12 mouse cellular contexts compared by ENCODE assay signal in the genomic region with DNA sequence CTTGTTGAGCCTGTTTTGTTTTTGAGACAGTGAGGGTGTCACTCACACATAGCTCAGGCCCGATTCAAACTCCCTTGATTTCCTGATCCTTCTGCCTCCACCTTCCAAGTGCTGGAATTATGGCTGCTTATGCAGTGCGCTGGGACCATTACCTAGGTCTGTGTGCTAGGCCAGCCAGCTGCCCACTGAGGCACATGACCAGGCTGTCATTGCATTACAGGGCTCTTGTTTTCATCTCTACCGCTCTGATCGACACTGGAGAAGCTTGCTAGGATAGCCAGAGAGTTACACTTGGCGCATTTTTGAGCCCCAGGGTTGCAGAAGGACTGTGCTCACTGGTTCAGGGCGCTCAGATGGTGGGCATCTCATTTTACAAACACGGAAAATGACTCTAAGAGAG. TPM values are rescaled to one million over a fixed set of nuclear protein-coding genes. Genes with fewer than 3 reads are reported as not detected.
DNase-seq lines count a peak whose midpoint lies in the region; ATAC-seq lines count a peak whose summit lies in the region.
"Had no signal": no experiment of that assay in that cellular context is flagged by ENCODE, and none has a peak within 500 bp of the region (broad histone marks: within the 10 kb centered on the region; RNA-seq: fewer than 3 reads in every experiment).

No protein-coding gene starts in this region.

- H3K27ac ChIP-seq in heart, embryonic 13.5 days (replicated peaks): no peak overlapping the region
- no peak overlapping the region for H3K27ac ChIP-seq in midbrain, embryonic 10.5 days (replicated peaks)
- H3K27ac ChIP-seq in midbrain, embryonic 11.5 days (ENCODE audit: low read depth, low read length): no peak overlapping the region
- H3K27ac ChIP-seq in limb, embryonic 15.5 days: no peak overlapping the region
- H3K27ac ChIP-seq: liver, embryonic 14.5 days had no signal

- intact Hi-C loops in left cerebral cortex, postnatal 4 days (cut with DNase I): no loop called here

- no peak overlapping the region for H3K4me2 ChIP-seq in heart, embryonic 13.5 days
- no peak overlapping the region for H3K4me2 ChIP-seq in midbrain, embryonic 11.5 days
- peak overlapping the region; percentile 7; the same call in 1 of the 2 replicates for H3K4me2 ChIP-seq in limb, embryonic 15.5 days

- no peaks in the 10 kb centered on the region for H3K36me3 ChIP-seq in heart, embryonic 13.5 days
- no peaks in the 10 kb centered on the region for H3K36me3 ChIP-seq in midbrain, embryonic 10.5 days
- no peaks in the 10 kb centered on the region for H3K36me3 ChIP-seq in midbrain, embryonic 11.5 days (ENCODE audit: control insufficient read depth, insufficient read depth, low read length)
- no peaks in the 10 kb centered on the region for H3K36me3 ChIP-seq in limb, embryonic 15.5 days

- DNase-seq in heart, adult 18-20 months: no peak
- no peak for DNase-seq in midbrain, embryonic 10.5 days (ENCODE audit: low spot score)
- no peak for DNase-seq in midbrain, embryonic 11.5 days (ENCODE audit: low spot score, missing footprints)
- DNase-seq in adrenal gland, postnatal 25 days: no peak
- no peak for DNase-seq in left cerebral cortex, postnatal 4 days
- no peak for DNase-seq in cerebellum, postnatal 4 days (ENCODE audit: low spot score in 2 of 2)
- DNase-seq: cerebellum, adult 11 months had no signal

- peaks cover 6% of the 10 kb centered on the region for H3K4me1 ChIP-seq in heart, embryonic 13.5 days
- peaks cover 5% of the 10 kb centered on the region; the same call in 1 of the 2 replicates for H3K4me1 ChIP-seq in midbrain, embryonic 10.5 days
- H3K4me1 ChIP-seq in midbrain, embryonic 11.5 days (ENCODE audit: control insufficient read depth, insufficient read depth, low read length): no peaks in the 10 kb centered on the region
- peaks cover 20% of the 10 kb centered on the region for H3K4me1 ChIP-seq in limb, embryonic 15.5 days

- H3K9ac ChIP-seq in heart, embryonic 13.5 days: no peak overlapping the region
- no peak overlapping the region for H3K9ac ChIP-seq in midbrain, embryonic 11.5 days (ENCODE audit: low read length)
- no peak overlapping the region for H3K9ac ChIP-seq in limb, embryonic 15.5 days
- H3K9ac ChIP-seq: liver, embryonic 14.5 days had no signal

- ATAC-seq in heart, embryonic 13.5 days (ENCODE audit: extremely low read depth, insufficient number of reproducible peaks, low FRiP score, low TSS enrichment): no peak
- no peak for ATAC-seq in midbrain, embryonic 11.5 days (ENCODE audit: low FRiP score)
- ATAC-seq in limb, embryonic 15.5 days (ENCODE audit: insufficient number of reproducible peaks, low FRiP score, low TSS enrichment, low read depth): no peak
- ATAC-seq: CD4-positive, CD25-positive, alpha-beta regulatory T cell, adult 4 months; forebrain, embryonic 16.5 days had no signal

- H3K4me3 ChIP-seq in heart, embryonic 13.5 days: peak overlapping the region; percentile 34
- peak overlapping the region; percentile 16; the same call in 1 of the 2 replicates for H3K4me3 ChIP-seq in midbrain, embryonic 10.5 days
- no peak overlapping the region for H3K4me3 ChIP-seq in midbrain, embryonic 11.5 days (ENCODE audit: low read depth, low read length)
- H3K4me3 ChIP-seq in limb, embryonic 15.5 days: peak overlapping the region; percentile 33

- H3K9me3 ChIP-seq in heart, embryonic 13.5 days: no peaks in the 10 kb centered on the region
- H3K9me3 ChIP-seq in midbrain, embryonic 10.5 days (replicated peaks): no peaks in the 10 kb centered on the region
- H3K9me3 ChIP-seq in midbrain, embryonic 11.5 days (ENCODE audit: control insufficient read depth, low read length): no peaks in the 10 kb centered on the region
- H3K9me3 ChIP-seq in limb, embryonic 15.5 days: no peaks in the 10 kb centered on the region

- 28% methylated on average over 7 of the region's 7 CpGs for WGBS in heart, embryonic 13.5 days
- 25% methylated on average over 7 of the region's 7 CpGs for WGBS in midbrain, embryonic 10.5 days
- WGBS in midbrain, embryonic 11.5 days: 28% methylated on average over 7 of the region's 7 CpGs
- WGBS in limb, embryonic 15.5 days: 26% methylated on average over 7 of the region's 7 CpGs

- H3K27me3 ChIP-seq in heart, embryonic 13.5 days (replicated peaks): peaks cover 22% of the 10 kb centered on the region
- H3K27me3 ChIP-seq in midbrain, embryonic 10.5 days (ENCODE audit: low read depth, poor library complexity, severe bottlenecking): peaks cover 28% of the 10 kb centered on the region
- H3K27me3 ChIP-seq in midbrain, embryonic 11.5 days (ENCODE audit: control insufficient read depth, insufficient read depth, low read length): peaks cover 15% of the 10 kb centered on the region
- peaks cover 17% of the 10 kb centered on the region for H3K27me3 ChIP-seq in limb, embryonic 15.5 days

RNA-seq across cellular contexts. Expression of a gene that starts 0.4 kb away (rescaled TPM):
- polyA plus RNA-seq in heart, embryonic 13.5 days (2015; fragmentation: Nextera tagmentation; extraction: Ambion mirVana): 1.7 and 2.1 TPM in 2 replicates
- not detected for total RNA-seq in heart, adult 18-20 months (2021)
- polyA plus RNA-seq in midbrain, embryonic 10.5 days (2016; fragmentation: Nextera tagmentation; extraction: Ambion mirVana): 1.1 and 2.9 TPM in 2 replicates
- polyA plus RNA-seq in midbrain, embryonic 11.5 days (2014; fragmentation: Nextera tagmentation; extraction: Ambion mirVana): 0.36 and 0.68 TPM in 2 replicates
- polyA plus RNA-seq in limb, embryonic 15.5 days (2015; fragmentation: Nextera tagmentation; extraction: Ambion mirVana): 42.3 and 43.2 TPM in 2 replicates
- total RNA-seq in adrenal gland, postnatal 25 days (2021): not detected in 2 replicates
- total RNA-seq in left cerebral cortex, postnatal 4 days (2021): 1 to 10 TPM; 1.3 to 3.7 TPM

RNA-seq across cellular contexts. Expression of a gene that starts 8.8 kb away (rescaled TPM):
- polyA plus RNA-seq in heart, embryonic 13.5 days (2015; fragmentation: Nextera tagmentation; extraction: Ambion mirVana): 56.9 and 60.3 TPM in 2 replicates
- total RNA-seq in heart, adult 18-20 months (2021): 10 to 100 TPM; 74.0 to 81.4 TPM
- 65.8 and 72.2 TPM in 2 replicates for polyA plus RNA-seq in midbrain, embryonic 10.5 days (2016; fragmentation: Nextera tagmentation; extraction: Ambion mirVana)
- polyA plus RNA-seq in midbrain, embryonic 11.5 days (2014; fragmentation: Nextera tagmentation; extraction: Ambion mirVana): 53.9 and 58.6 TPM in 2 replicates
- 137 and 150 TPM in 2 replicates for polyA plus RNA-seq in limb, embryonic 15.5 days (2015; fragmentation: Nextera tagmentation; extraction: Ambion mirVana)
- 31.8 and 46.3 TPM in 2 replicates for total RNA-seq in adrenal gland, postnatal 25 days (2021)
- total RNA-seq in left cerebral cortex, postnatal 4 days (2021): 10 to 100 TPM; 69.9 to 71.5 TPM

RNA-seq across cellular contexts. Expression of a gene that starts 20.5 kb away (rescaled TPM):
- polyA plus RNA-seq in heart, embryonic 13.5 days (2015; fragmentation: Nextera tagmentation; extraction: Ambion mirVana): 80.4 and 101 TPM in 2 replicates
- 10 to 100 TPM; 14.3 to 15.9 TPM for total RNA-seq in heart, adult 18-20 months (2021)
- 51.4 and 61.3 TPM in 2 replicates for polyA plus RNA-seq in midbrain, embryonic 10.5 days (2016; fragmentation: Nextera tagmentation; extraction: Ambion mirVana)
- 70.6 and 71.9 TPM in 2 replicates for polyA plus RNA-seq in midbrain, embryonic 11.5 days (2014; fragmentation: Nextera tagmentation; extraction: Ambion mirVana)
- 55.3 and 60.1 TPM in 2 replicates for polyA plus RNA-seq in limb, embryonic 15.5 days (2015; fragmentation: Nextera tagmentation; extraction: Ambion mirVana)
- 13.5 and 19.9 TPM in 2 replicates for total RNA-seq in adrenal gland, postnatal 25 days (2021)
- 10 to 100 TPM; 58.3 to 63.6 TPM for total RNA-seq in left cerebral cortex, postnatal 4 days (2021)

RNA-seq across cellular contexts. Expression of a gene that starts 23.9 kb away (rescaled TPM):
- polyA plus RNA-seq in heart, embryonic 13.5 days (2015; fragmentation: Nextera tagmentation; extraction: Ambion mirVana): 12.7 and 13.2 TPM in 2 replicates
- 10 to 100 TPM; 10.6 to 17.2 TPM for total RNA-seq in heart, adult 18-20 months (2021)
- polyA plus RNA-seq in midbrain, embryonic 10.5 days (2016; fragmentation: Nextera tagmentation; extraction: Ambion mirVana): 16.2 and 21.0 TPM in 2 replicates
- polyA plus RNA-seq in midbrain, embryonic 11.5 days (2014; fragmentation: Nextera tagmentation; extraction: Ambion mirVana): 13.2 and 16.3 TPM in 2 replicates
- polyA plus RNA-seq in limb, embryonic 15.5 days (2015; fragmentation: Nextera tagmentation; extraction: Ambion mirVana): 13.1 and 18.4 TPM in 2 replicates
- 34.7 and 48.1 TPM in 2 replicates for total RNA-seq in adrenal gland, postnatal 25 days (2021)
- total RNA-seq in left cerebral cortex, postnatal 4 days (2021): 10 to 100 TPM; 46.7 to 49.2 TPM

RNA-seq across cellular contexts. Expression of a gene that starts 46.6 kb away (rescaled TPM):
- polyA plus RNA-seq in heart, embryonic 13.5 days (2015; fragmentation: Nextera tagmentation; extraction: Ambion mirVana): 41.6 and 51.4 TPM in 2 replicates
- 100 to 1,000 TPM in 1 of 2 experiments, 10 to 100 TPM in 1; 82.0 to 101 TPM for total RNA-seq in heart, adult 18-20 months (2021)
- 48.6 and 49.9 TPM in 2 replicates for polyA plus RNA-seq in midbrain, embryonic 10.5 days (2016; fragmentation: Nextera tagmentation; extraction: Ambion mirVana)
- 37.2 and 45.8 TPM in 2 replicates for polyA plus RNA-seq in midbrain, embryonic 11.5 days (2014; fragmentation: Nextera tagmentation; extraction: Ambion mirVana)
- 40.8 and 44.2 TPM in 2 replicates for polyA plus RNA-seq in limb, embryonic 15.5 days (2015; fragmentation: Nextera tagmentation; extraction: Ambion mirVana)
- 37.5 and 42.2 TPM in 2 replicates for total RNA-seq in adrenal gland, postnatal 25 days (2021)
- 10 to 100 TPM; 26.3 to 31.0 TPM for total RNA-seq in left cerebral cortex, postnatal 4 days (2021)

Comparison
In these comparisons a context has a peak if more than half of its experiments do, and no peak if none do; other contexts are left out.
1. RNA of a gene that starts 0.4 kb away (polyA plus RNA-seq): 42.3 to 43.2 TPM in limb, embryonic 15.5 days; 1.1 to 2.9 TPM in midbrain, embryonic 10.5 days, 1.7 to 2.1 TPM in heart, embryonic 13.5 days and 0.36 to 0.68 TPM in midbrain, embryonic 11.5 days; every median in the first group is over 10 times any median in the second.